Mouse (Mus musculus) testis, adult 2 months (tissue): ENCODE data around the gene Rnf19b. TPM values are rescaled to one million over a fixed set of nuclear protein-coding genes. Genes with fewer than 3 reads are reported as not detected.

Source experiments
- H3K27ac ChIP-seq: fragments of 200-500 bp; 2 replicates; pipeline ENCODE4 v1.5.1; 2012; ENCODE audit warnings: low read depth, low read length; ENCODE audit not compliant: control insufficient read depth, insufficient read depth
- H3K27me3 ChIP-seq: fragments of 200-500 bp; 2 replicates; pipeline ENCODE4 v1.6.1; 2012; ENCODE audit warnings: mild to moderate bottlenecking, low read length, moderate library complexity; ENCODE audit not compliant: control insufficient read depth, insufficient read depth
- H3K36me3 ChIP-seq: fragments of 200-500 bp; 2 replicates; pipeline ENCODE4 v1.6.1; 2012; ENCODE audit warnings: mild to moderate bottlenecking, low read length; ENCODE audit not compliant: control insufficient read depth, insufficient read depth
- H3K4me1 ChIP-seq: fragments of 200-500 bp; 2 replicates; pipeline ENCODE4 v1.6.1; 2012; ENCODE audit warnings: low read length; ENCODE audit not compliant: control insufficient read depth, insufficient read depth
- H3K4me3 ChIP-seq: fragments of 200-500 bp; 2 replicates; pipeline ENCODE4 v1.5.1; 2012; ENCODE audit warnings: low read depth, mild to moderate bottlenecking, low read length, moderate library complexity, mixed read lengths; ENCODE audit not compliant: control insufficient read depth
- CTCF ChIP-seq: fragments of 200-500 bp; IDR thresholded peaks from 2 replicates; pipeline ENCODE4 v1.5.1; 2012; ENCODE audit warnings: low read depth, mild to moderate bottlenecking, inconsistent platforms, low read length, moderate library complexity; ENCODE audit not compliant: control insufficient read depth, insufficient read depth, insufficient replicate concordance
- POLR2A ChIP-seq: fragments of 200-500 bp; IDR thresholded peaks from 2 replicates; pipeline ENCODE4 v1.6.1; 2012; ENCODE audit warnings: low read depth, mild to moderate bottlenecking, inconsistent platforms, low read length, moderate library complexity; ENCODE audit not compliant: control insufficient read depth
- polyA plus RNA-seq: library from polyadenylated mRNA; depleted of rRNA; stranded (reverse); fragments of >200 nt; gene quantifications from 2 replicates; pipeline ENCODE4 v1.2.3, GENCODE M21; 2012; rRNA removed

Rnf19b gene
- polyA plus RNA-seq, 1 experiment: 515 TPM

DNA sequence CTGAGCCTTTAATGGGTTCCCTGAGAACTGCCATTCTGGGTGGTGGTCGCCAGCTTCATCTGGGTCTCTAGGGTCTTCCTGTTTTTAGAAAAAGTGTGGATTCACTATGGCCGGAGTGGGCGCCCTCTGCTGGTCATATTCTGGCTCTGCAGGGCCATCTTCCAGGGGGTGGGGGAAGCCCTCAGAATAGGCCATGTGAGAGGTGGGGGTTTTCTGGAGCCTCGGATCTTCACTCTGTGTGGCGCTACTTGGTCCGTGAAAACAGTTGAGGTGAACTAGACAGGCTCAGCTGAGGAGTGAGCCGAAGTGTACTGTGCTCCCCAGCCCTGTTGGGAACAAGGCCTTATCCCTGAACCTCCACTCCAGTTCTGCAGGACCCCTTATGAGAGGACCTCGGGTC, 72.1 kb downstream of the Rnf19b start:
- no peaks in the 10 kb centered on the region; the same call in 1 of the 2 replicates for H3K27me3 ChIP-seq
- peaks cover 24% of the 10 kb centered on the region for H3K4me1 ChIP-seq
- no peak overlapping the region for H3K27ac ChIP-seq
- TF ChIP-seq CTCF: peak; percentile 80
- no peak for TF ChIP-seq POLR2A
- H3K36me3 ChIP-seq: no peaks in the 10 kb centered on the region
- H3K4me3 ChIP-seq: peak overlapping the region; percentile 33

- Histone ChIP-seq H3K36me3 (no peaks in the 10 kb centered on the region), H3K27me3 (no peaks in the 10 kb centered on the region; the same call in 1 of the 2 replicates), H3K4me3 (peak overlapping the region; percentile 6), H3K27ac (no peak overlapping the region), H3K4me1 (peaks cover 17% of the 10 kb centered on the region)
- TF ChIP-seq CTCF (no peak), POLR2A (no peak)
These were observed 72.8 kb downstream of the Rnf19b start for GRCm38 (mm10) chr4:129130755-129131303.

GRCm38 (mm10) chr4:129134799-129135585, 76.9 kb downstream of the Rnf19b start:
- Histone ChIP-seq H3K4me1 (peaks cover 12% of the 10 kb centered on the region), H3K4me3 (peak overlapping the region; percentile 37; the same call in 1 of the 2 replicates), H3K27ac (no peak overlapping the region), H3K36me3 (no peaks in the 10 kb centered on the region), H3K27me3 (no peaks in the 10 kb centered on the region; the same call in 1 of the 2 replicates)
- no peak for TF ChIP-seq POLR2A
- peak; percentile 91 for TF ChIP-seq CTCF

Other genes with a start within 250 kb of the Rnf19b start
- gene Trim62, start 174.7 kb upstream of the Rnf19b start, polyA plus RNA-seq: 5.8 and 6.6 TPM in 2 replicates
- 213 and 251 TPM in 2 replicates for gene Azin2, start 95.8 kb upstream of the Rnf19b start, polyA plus RNA-seq
- 98.0 and 115 TPM in 2 replicates for gene Ak2, start 66.3 kb upstream of the Rnf19b start, polyA plus RNA-seq
- 0.42 and 2.4 TPM in 2 replicates for gene Tmem54, start 47.3 kb downstream of the Rnf19b start, polyA plus RNA-seq
- gene Hpca, start 63.8 kb downstream of the Rnf19b start, polyA plus RNA-seq: 9.3 and 10.2 TPM in 2 replicates
- 9.1 and 11.0 TPM in 2 replicates for gene Fndc5, start 78.7 kb downstream of the Rnf19b start, polyA plus RNA-seq
- 26.8 and 34.6 TPM in 2 replicates for gene S100pbp, start 131.5 kb downstream of the Rnf19b start, polyA plus RNA-seq
- 9.5 and 11.9 TPM in 2 replicates for gene Yars, start 131.5 kb downstream of the Rnf19b start, polyA plus RNA-seq
- gene C77080, start 203.1 kb downstream of the Rnf19b start, polyA plus RNA-seq: 1.4 and 2.5 TPM in 2 replicates
- gene Sync, start 229.3 kb downstream of the Rnf19b start, polyA plus RNA-seq: 0.36 and 0.40 TPM in 2 replicates